Mouse (Mus musculus) myocyte (in vitro differentiated cells): ENCODE measurements around the gene Xlr5c.
"Not testable (repeated sequence)": the region's sequence is repeated elsewhere in the genome, so short reads cannot be mapped to it uniquely, and the experiment has no call there.

Source experiments
- SRF ChIP-seq: IDR thresholded peaks from one replicate; pipeline ENCODE4 v1.6.1; 2011; ENCODE audit warnings: low read depth; ENCODE audit not compliant: control insufficient read depth, insufficient read length
- USF1 ChIP-seq: IDR thresholded peaks from one replicate; pipeline ENCODE4 v1.6.1; 2011; ENCODE audit warnings: low read depth, mild to moderate bottlenecking, control low read depth, moderate library complexity

GRCm38 (mm10) chrX:73265270-73265669 is 27.5 kb downstream of the Xlr5c start, which contains the start of gene Xlr3c:
- TF ChIP-seq SRF, USF1: not testable (repeated sequence)
